Mouse (Mus musculus): ENCODE measurements around the gene Abca5. TPM values are rescaled to one million over a fixed set of nuclear protein-coding genes. Genes with fewer than 3 reads are reported as not detected.

Gene Abca5
- 4.4 and 5.8 TPM in 2 replicates for polyA plus RNA-seq (2014; fragmentation: Nextera tagmentation; extraction: Ambion mirVana)

DNA sequence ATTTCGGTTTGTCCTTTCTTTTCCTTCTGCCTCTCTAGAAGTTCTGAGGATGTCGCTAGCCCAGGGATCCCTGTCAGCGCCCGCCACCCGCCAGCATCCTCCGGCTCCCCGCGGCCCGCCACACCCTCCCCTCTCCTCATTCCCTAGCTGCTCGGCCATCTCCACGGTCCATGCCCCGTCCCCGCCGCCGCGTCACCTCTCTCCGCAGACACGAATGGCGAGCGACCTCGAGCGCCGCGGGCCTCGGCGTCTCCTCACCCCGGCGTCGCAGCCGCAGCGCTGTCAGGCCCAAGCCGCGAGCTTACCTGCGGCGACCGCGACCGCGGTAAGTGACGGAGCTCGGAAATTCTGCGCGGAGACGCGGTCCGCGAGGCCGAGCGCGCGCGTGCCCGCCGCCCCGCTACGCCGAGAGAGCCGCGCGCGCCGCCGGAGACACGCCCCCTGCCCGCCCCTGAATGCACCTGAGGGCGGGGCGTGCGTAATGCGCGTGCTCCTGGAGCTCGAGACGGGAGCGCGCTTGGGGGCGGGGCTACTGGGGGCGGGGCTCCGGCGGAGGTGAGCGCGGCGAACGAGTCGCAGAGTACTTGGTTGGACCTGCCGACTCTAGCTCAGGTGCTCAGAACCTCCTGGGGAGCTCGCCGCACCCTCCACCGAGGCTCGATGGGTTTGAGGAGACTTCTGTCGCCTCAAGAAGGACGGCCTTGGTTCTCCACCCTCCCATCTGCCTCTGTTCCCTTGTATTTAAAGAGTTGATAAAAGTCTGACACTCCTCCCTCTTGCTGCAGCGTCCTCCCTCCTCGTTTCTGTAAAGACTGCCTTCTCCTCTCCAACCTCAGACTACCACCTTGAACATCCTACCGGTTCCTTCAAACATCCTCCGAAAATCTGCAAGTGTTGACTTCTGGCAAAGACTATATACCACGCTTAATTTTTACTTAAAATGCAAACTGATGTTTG, at the start of gene Abca5:
Abca5 (minus strand) TSS at position 428 of the 957 bp plus-strand sequence.
- under 1% methylated on average over 81 of the region's 95 CpGs for WGBS
- H3K9ac ChIP-seq (ENCODE audit: low read length) = peak within 1 kb of the TSS; percentile 54
- H3K27ac ChIP-seq (ENCODE audit: low read depth, low read length) = no peak within 1 kb of the TSS
- peak; percentile 91 for DNase-seq (ENCODE audit: low spot score)
- H3K4me1 ChIP-seq (ENCODE audit: control insufficient read depth, insufficient read depth, low read length) = 0 out of 2 replicates have a peak, but pooled peaks cover 2% of the 10 kb centered on the region
- H3K4me3 ChIP-seq (ENCODE audit: low read depth, low read length) = peak within 1 kb of the TSS; percentile 70
- H3K4me2 ChIP-seq (ENCODE audit: low read depth) = peak within 1 kb of the TSS; percentile 87
- no peaks in the 10 kb centered on the region for H3K27me3 ChIP-seq (ENCODE audit: control insufficient read depth, insufficient read depth, low read length)
- H3K36me3 ChIP-seq (ENCODE audit: control insufficient read depth, insufficient read depth, low read length) = no peaks in the 10 kb centered on the region
- H3K9me3 ChIP-seq (ENCODE audit: control insufficient read depth, low read length) = no peaks in the 10 kb centered on the region
- ATAC-seq (ENCODE audit: insufficient read depth, low FRiP score, low TSS enrichment) = peak; percentile 90

DNA sequence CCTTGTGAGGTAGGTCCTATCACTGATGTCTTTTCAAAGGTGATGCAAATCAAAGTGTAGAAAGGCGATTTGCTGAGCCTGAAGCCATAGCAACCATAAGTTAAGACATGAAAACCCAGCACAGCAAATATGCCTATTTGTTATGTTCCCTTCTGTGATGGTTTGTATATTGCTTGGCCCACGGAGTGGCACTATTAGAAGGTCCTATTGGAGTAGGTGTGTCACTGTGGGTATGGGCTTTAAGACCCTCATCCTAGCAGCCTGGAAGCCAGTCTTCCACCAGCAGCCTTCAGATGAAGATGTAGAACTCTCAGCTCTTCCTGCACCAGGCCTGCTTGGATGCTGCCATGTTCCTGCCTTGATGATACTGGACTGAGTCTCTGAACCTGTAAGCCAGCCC, 48.0 kb upstream of the Abca5 start:
- DNase-seq (ENCODE audit: low spot score) (no peak), ATAC-seq (ENCODE audit: insufficient read depth, low FRiP score, low TSS enrichment) (no peak)
- H3K4me2 ChIP-seq (ENCODE audit: low read depth) = no peak overlapping the region
- H3K4me1 ChIP-seq (ENCODE audit: control insufficient read depth, insufficient read depth, low read length) = no peaks in the 10 kb centered on the region
- WGBS = 83% methylated on average over 2 of the region's 2 CpGs
- no peak overlapping the region for H3K9ac ChIP-seq (ENCODE audit: low read length)
- no peaks in the 10 kb centered on the region for H3K36me3 ChIP-seq (ENCODE audit: control insufficient read depth, insufficient read depth, low read length)
- H3K4me3 ChIP-seq (ENCODE audit: low read depth, low read length) = no peak overlapping the region
- no peak overlapping the region for H3K27ac ChIP-seq (ENCODE audit: low read depth, low read length)
- no peaks in the 10 kb centered on the region for H3K27me3 ChIP-seq (ENCODE audit: control insufficient read depth, insufficient read depth, low read length)
- no peaks in the 10 kb centered on the region for H3K9me3 ChIP-seq (ENCODE audit: control insufficient read depth, low read length)

- H3K4me1 ChIP-seq (ENCODE audit: control insufficient read depth, insufficient read depth, low read length) = no peaks in the 10 kb centered on the region
- H3K9ac ChIP-seq (ENCODE audit: low read length) = peak overlapping the region; percentile 2; the same call in 1 of the 2 replicates
- peak overlapping the region; percentile 28 for H3K4me3 ChIP-seq (ENCODE audit: low read depth, low read length)
- no peak overlapping the region for H3K27ac ChIP-seq (ENCODE audit: low read depth, low read length)
- ATAC-seq (ENCODE audit: insufficient read depth, low FRiP score, low TSS enrichment) (no peak), DNase-seq (ENCODE audit: low spot score) (no peak)
- H3K27me3 ChIP-seq (ENCODE audit: control insufficient read depth, insufficient read depth, low read length) = no peaks in the 10 kb centered on the region
- H3K4me2 ChIP-seq (ENCODE audit: low read depth) = peak overlapping the region; percentile 63
- no peaks in the 10 kb centered on the region for H3K9me3 ChIP-seq (ENCODE audit: control insufficient read depth, low read length)
- 37% methylated on average over 15 of the region's 15 CpGs for WGBS
- H3K36me3 ChIP-seq (ENCODE audit: control insufficient read depth, insufficient read depth, low read length) = no peaks in the 10 kb centered on the region
Measured at GRCm38 (mm10) chr11:110380310-110380668, 42.8 kb upstream of the Abca5 start.

DNA sequence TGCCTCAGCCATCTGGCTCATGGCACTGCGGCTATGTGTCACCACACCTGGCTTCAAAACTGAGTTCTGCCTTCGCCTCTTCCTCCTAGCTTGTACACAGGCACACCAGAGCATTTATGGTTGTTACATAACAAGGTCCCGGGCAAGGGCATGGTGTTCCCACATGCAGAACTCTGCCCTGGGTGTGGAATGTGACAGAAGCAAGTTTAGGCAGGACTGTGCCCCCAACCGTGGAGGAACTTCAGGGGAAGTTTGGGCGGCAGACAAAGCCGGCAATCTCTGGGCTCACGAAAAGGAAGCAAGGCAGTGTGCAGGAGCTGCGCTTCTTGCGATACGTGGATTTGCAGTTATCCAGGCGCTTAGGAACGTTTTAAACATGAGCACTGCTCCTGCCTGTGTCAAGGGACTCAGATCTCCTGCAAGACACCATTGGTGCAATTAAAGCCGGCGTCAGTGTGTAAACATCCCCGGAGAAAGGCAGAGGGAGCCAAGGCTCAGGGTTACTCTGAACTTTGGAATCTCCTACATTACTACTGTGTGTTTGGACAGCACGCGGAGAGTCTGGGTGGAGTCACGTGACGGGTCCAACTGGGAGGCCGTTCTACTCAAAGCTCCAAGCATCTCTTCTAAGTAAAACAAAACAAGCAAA, 42.3 kb upstream of the Abca5 start:
- H3K9ac ChIP-seq (ENCODE audit: low read length) = peak overlapping the region; percentile 2; the same call in 1 of the 2 replicates
- peak; percentile 61 for DNase-seq (ENCODE audit: low spot score)
- no peaks in the 10 kb centered on the region for H3K4me1 ChIP-seq (ENCODE audit: control insufficient read depth, insufficient read depth, low read length)
- H3K4me2 ChIP-seq (ENCODE audit: low read depth) = peak overlapping the region; percentile 63
- no peaks in the 10 kb centered on the region for H3K9me3 ChIP-seq (ENCODE audit: control insufficient read depth, low read length)
- H3K4me3 ChIP-seq (ENCODE audit: low read depth, low read length) = peak overlapping the region; percentile 28
- no peak overlapping the region for H3K27ac ChIP-seq (ENCODE audit: low read depth, low read length)
- no peaks in the 10 kb centered on the region for H3K27me3 ChIP-seq (ENCODE audit: control insufficient read depth, insufficient read depth, low read length)
- WGBS = 11% methylated on average over 20 of the region's 20 CpGs
- no peak for ATAC-seq (ENCODE audit: insufficient read depth, low FRiP score, low TSS enrichment)
- H3K36me3 ChIP-seq (ENCODE audit: control insufficient read depth, insufficient read depth, low read length) = no peaks in the 10 kb centered on the region

DNA sequence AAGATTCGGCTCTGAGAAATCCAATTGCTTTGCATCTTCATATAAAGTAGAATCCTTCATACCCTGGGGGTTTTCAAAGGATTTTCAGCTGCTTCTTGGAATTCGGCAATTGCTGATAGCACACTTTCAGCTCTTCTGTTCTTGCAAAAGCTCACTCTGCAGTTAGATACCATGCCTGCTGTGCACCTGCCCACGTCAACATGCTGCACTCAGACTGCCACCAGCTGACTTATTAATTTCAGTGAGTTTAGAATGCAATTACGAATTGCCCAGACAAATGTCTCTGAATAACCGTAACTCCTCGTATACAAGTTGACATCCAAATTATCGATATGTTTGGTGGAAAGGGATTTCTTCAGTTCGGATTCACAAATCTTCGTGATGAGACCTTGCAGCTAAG, 36.5 kb upstream of the Abca5 start:
- Histone ChIP-seq H3K27me3 (ENCODE audit: control insufficient read depth, insufficient read depth, low read length) (no peaks in the 10 kb centered on the region), H3K9ac (ENCODE audit: low read length) (no peak overlapping the region), H3K4me3 (ENCODE audit: low read depth, low read length) (no peak overlapping the region), H3K4me2 (ENCODE audit: low read depth) (no peak overlapping the region), H3K36me3 (ENCODE audit: control insufficient read depth, insufficient read depth, low read length) (no peaks in the 10 kb centered on the region), H3K4me1 (ENCODE audit: control insufficient read depth, insufficient read depth, low read length) (no peaks in the 10 kb centered on the region), H3K27ac (ENCODE audit: low read depth, low read length) (no peak overlapping the region), H3K9me3 (ENCODE audit: control insufficient read depth, low read length) (no peaks in the 10 kb centered on the region)
- ATAC-seq (ENCODE audit: insufficient read depth, low FRiP score, low TSS enrichment) (no peak), DNase-seq (ENCODE audit: low spot score) (no peak)
- 84% methylated on average over 9 of the region's 9 CpGs for WGBS

DNA sequence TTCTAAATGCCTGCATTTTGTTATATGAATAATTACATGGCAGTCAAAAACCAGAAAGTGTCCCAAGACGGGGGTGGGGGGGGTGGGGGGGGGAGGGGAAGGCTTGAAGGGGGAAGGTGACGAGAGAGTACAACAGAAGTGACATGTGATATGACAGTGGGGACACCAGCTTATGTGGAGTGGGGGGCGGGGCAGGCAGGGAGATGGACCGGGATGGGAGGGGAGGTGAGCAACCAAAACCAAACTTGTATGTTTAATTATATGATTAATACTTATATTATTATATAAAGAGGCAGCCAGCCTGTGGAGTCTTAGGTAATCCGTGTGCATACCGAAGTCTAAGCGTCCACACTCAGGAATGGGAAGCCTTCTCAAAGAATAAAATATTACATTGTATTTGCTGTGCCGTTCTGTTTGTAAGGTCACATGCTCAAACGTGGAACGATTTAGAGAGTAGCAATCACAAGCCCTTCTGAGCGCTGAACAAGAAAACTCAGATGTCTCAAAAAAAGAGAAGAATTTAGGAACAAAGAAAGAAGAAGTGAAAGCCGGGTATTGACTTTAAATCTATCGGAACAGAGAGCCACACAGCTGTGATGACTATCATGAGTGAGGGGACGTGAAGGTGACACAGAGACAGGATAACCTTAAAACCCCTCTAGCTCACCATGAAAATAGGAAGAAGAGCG, 34.9 kb upstream of the Abca5 start:
- Histone ChIP-seq H3K4me3 (ENCODE audit: low read depth, low read length) (no peak overlapping the region), H3K4me2 (ENCODE audit: low read depth) (no peak overlapping the region)

DNA sequence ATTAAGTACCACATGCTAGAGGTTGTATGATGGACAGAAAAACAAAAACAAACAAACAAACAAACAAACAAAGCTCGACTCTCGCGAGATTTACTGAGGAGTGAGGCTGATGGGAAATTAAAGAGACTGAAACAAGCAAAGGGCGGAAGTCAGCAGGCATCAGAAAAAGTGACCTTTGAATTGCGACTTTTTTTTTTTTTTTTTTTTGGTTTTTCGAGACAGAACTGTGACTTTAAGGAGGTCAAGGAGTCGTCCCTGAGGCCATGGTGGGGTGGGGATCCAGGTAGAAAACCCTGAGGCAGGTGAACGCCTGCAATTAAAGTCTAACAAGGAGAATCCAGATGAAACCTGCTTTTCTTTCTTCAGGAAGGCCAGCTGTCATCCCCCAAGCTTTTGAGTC, 34.3 kb upstream of the Abca5 start:
- 70% methylated on average over 8 of the region's 8 CpGs for WGBS
- ATAC-seq (ENCODE audit: insufficient read depth, low FRiP score, low TSS enrichment) = no peak
- Histone ChIP-seq H3K36me3 (ENCODE audit: control insufficient read depth, insufficient read depth, low read length) (no peaks in the 10 kb centered on the region), H3K9ac (ENCODE audit: low read length) (no peak overlapping the region), H3K4me2 (ENCODE audit: low read depth) (no peak overlapping the region), H3K4me1 (ENCODE audit: control insufficient read depth, insufficient read depth, low read length) (no peaks in the 10 kb centered on the region), H3K9me3 (ENCODE audit: control insufficient read depth, low read length) (no peaks in the 10 kb centered on the region), H3K27me3 (ENCODE audit: control insufficient read depth, insufficient read depth, low read length) (no peaks in the 10 kb centered on the region), H3K27ac (ENCODE audit: low read depth, low read length) (no peak overlapping the region), H3K4me3 (ENCODE audit: low read depth, low read length) (no peak overlapping the region)
- DNase-seq (ENCODE audit: low spot score) = no peak

More for the DNA sequence above, 34.9 kb upstream of the Abca5 start:
- H3K9me3 ChIP-seq (ENCODE audit: control insufficient read depth, low read length) = no peaks in the 10 kb centered on the region
- no peaks in the 10 kb centered on the region for H3K27me3 ChIP-seq (ENCODE audit: control insufficient read depth, insufficient read depth, low read length)
- no peaks in the 10 kb centered on the region for H3K36me3 ChIP-seq (ENCODE audit: control insufficient read depth, insufficient read depth, low read length)
- no peak overlapping the region for H3K9ac ChIP-seq (ENCODE audit: low read length)
- no peak overlapping the region for H3K27ac ChIP-seq (ENCODE audit: low read depth, low read length)
- H3K4me1 ChIP-seq (ENCODE audit: control insufficient read depth, insufficient read depth, low read length) = no peaks in the 10 kb centered on the region
- WGBS = 81% methylated on average over 15 of the region's 15 CpGs
- DNase-seq (ENCODE audit: low spot score) (no peak), ATAC-seq (ENCODE audit: insufficient read depth, low FRiP score, low TSS enrichment) (no peak)

GRCm38 (mm10) chr11:110369312-110370019, 31.9 kb upstream of the Abca5 start:
- Histone ChIP-seq H3K27ac (ENCODE audit: low read depth, low read length) (no peak overlapping the region), H3K4me2 (ENCODE audit: low read depth) (no peak overlapping the region), H3K36me3 (ENCODE audit: control insufficient read depth, insufficient read depth, low read length) (no peaks in the 10 kb centered on the region), H3K9ac (ENCODE audit: low read length) (no peak overlapping the region), H3K4me1 (ENCODE audit: control insufficient read depth, insufficient read depth, low read length) (no peaks in the 10 kb centered on the region), H3K27me3 (ENCODE audit: control insufficient read depth, insufficient read depth, low read length) (no peaks in the 10 kb centered on the region), H3K4me3 (ENCODE audit: low read depth, low read length) (no peak overlapping the region), H3K9me3 (ENCODE audit: control insufficient read depth, low read length) (no peaks in the 10 kb centered on the region)
- no peak for ATAC-seq (ENCODE audit: insufficient read depth, low FRiP score, low TSS enrichment)
- 18% methylated on average over 15 of the region's 15 CpGs for whole genome bisulfite sequencing
- no peak for DNase-seq (ENCODE audit: low spot score)
